Mouse (Mus musculus): ENCODE measurements around the gene Mdc1. TPM values are rescaled to one million over a fixed set of nuclear protein-coding genes. Genes with fewer than 3 reads are reported as not detected.
A peak's percentile ranks its signal among the peaks of the same experiment; 100 is the strongest.

Mdc1 gene
- polyA plus RNA-seq, 1 experiment from 2014 or later, result 8.5 TPM

GRCm38 (mm10) chr17:35822964-35823937 is 18.1 kb upstream of the Mdc1 start, which contains the start of gene Flot1:
Flot1 (plus strand) TSS chr17:35823230.
- Histone ChIP-seq H3K4me1 (replicated peaks) (peaks cover 72% of the 10 kb centered on the region), H3K4me3 (replicated peaks) (peak within 1 kb of the TSS; percentile 86), H3K27ac (replicated peaks) (peak within 1 kb of the TSS; percentile 95), H3K27me3 (no peaks in the 10 kb centered on the region), H3K4me2 (peak within 1 kb of the TSS; percentile 98), H3K9me3 (replicated peaks) (no peaks in the 10 kb centered on the region), H3K36me3 (replicated peaks) (peaks cover 35% of the 10 kb centered on the region), H3K9ac (peak within 1 kb of the TSS; percentile 82)
- ATAC-seq (ENCODE audit: insufficient read depth), result peak; percentile 75
- under 1% methylated on average over 46 of the region's 47 CpGs for WGBS (ENCODE audit: insufficient replicate concordance)

- peaks cover 77% of the 10 kb centered on the region for H3K4me1 ChIP-seq (replicated peaks)
- 59% methylated on average over 7 of the region's 7 CpGs for whole genome bisulfite sequencing (ENCODE audit: insufficient replicate concordance)
- no peaks in the 10 kb centered on the region for H3K27me3 ChIP-seq
- peak overlapping the region; percentile 95 for H3K27ac ChIP-seq (replicated peaks)
- H3K36me3 ChIP-seq (replicated peaks), result peaks cover 45% of the 10 kb centered on the region
- peak overlapping the region; percentile 86 for H3K4me3 ChIP-seq (replicated peaks)
- peak overlapping the region; percentile 98 for H3K4me2 ChIP-seq
- no peaks in the 10 kb centered on the region for H3K9me3 ChIP-seq (replicated peaks)
- ATAC-seq (ENCODE audit: insufficient read depth), result no peak
- H3K9ac ChIP-seq, result peak overlapping the region; percentile 82
Observed at GRCm38 (mm10) chr17:35824402-35824801, 16.9 kb upstream of the Mdc1 start.

- H3K4me2 ChIP-seq, result peak overlapping the region; percentile 98
- H3K9ac ChIP-seq, result no peak overlapping the region
- WGBS (ENCODE audit: insufficient replicate concordance), result 71% methylated on average over 13 of the region's 13 CpGs
- H3K27ac ChIP-seq (replicated peaks), result peak overlapping the region; percentile 95
- H3K27me3 ChIP-seq, result no peaks in the 10 kb centered on the region
- no peak for ATAC-seq (ENCODE audit: insufficient read depth)
- H3K36me3 ChIP-seq (replicated peaks), result peaks cover 51% of the 10 kb centered on the region
- H3K4me3 ChIP-seq (replicated peaks), result no peak overlapping the region; the same call in 1 of the 2 replicates
- H3K4me1 ChIP-seq (replicated peaks), result peaks cover 77% of the 10 kb centered on the region
- no peaks in the 10 kb centered on the region for H3K9me3 ChIP-seq (replicated peaks)
Observed at GRCm38 (mm10) chr17:35825109-35825850, 16.0 kb upstream of the Mdc1 start.

GRCm38 (mm10) chr17:35829737-35830136 is 11.6 kb upstream of the Mdc1 start:
- H3K27ac ChIP-seq (replicated peaks), result peak overlapping the region; percentile 41
- no peaks in the 10 kb centered on the region for H3K27me3 ChIP-seq
- H3K9ac ChIP-seq, result peak overlapping the region; percentile 33
- H3K36me3 ChIP-seq (replicated peaks), result peaks cover 89% of the 10 kb centered on the region
- H3K4me1 ChIP-seq (replicated peaks), result peaks cover 69% of the 10 kb centered on the region
- H3K4me2 ChIP-seq, result peak overlapping the region; percentile 55
- H3K4me3 ChIP-seq (replicated peaks), result 0 out of 2 replicates have a peak overlapping the region, but pooled peaks have one; percentile 14
- ATAC-seq (ENCODE audit: insufficient read depth), result peak; percentile 56
- 3% methylated on average over 21 of the region's 21 CpGs for WGBS (ENCODE audit: insufficient replicate concordance)
- no peaks in the 10 kb centered on the region for H3K9me3 ChIP-seq (replicated peaks)

- Histone ChIP-seq H3K4me3 (replicated peaks) (no peak overlapping the region), H3K9ac (no peak overlapping the region), H3K4me1 (replicated peaks) (peaks cover 73% of the 10 kb centered on the region), H3K9me3 (replicated peaks) (no peaks in the 10 kb centered on the region), H3K27ac (replicated peaks) (peak overlapping the region; percentile 53), H3K36me3 (replicated peaks) (peaks cover 83% of the 10 kb centered on the region), H3K27me3 (no peaks in the 10 kb centered on the region), H3K4me2 (no peak overlapping the region)
- 67% methylated on average over 8 of the region's 8 CpGs for WGBS (ENCODE audit: insufficient replicate concordance)
- ATAC-seq (ENCODE audit: insufficient read depth), result no peak
Observed at GRCm38 (mm10) chr17:35832400-35833238, 8.7 kb upstream of the Mdc1 start.

- ATAC-seq (ENCODE audit: insufficient read depth), result no peak
- H3K27ac ChIP-seq (replicated peaks), result peak overlapping the region; percentile 53
- 20% methylated on average over 5 of the region's 5 CpGs for WGBS (ENCODE audit: insufficient replicate concordance)
- H3K4me2 ChIP-seq, result no peak overlapping the region
- H3K36me3 ChIP-seq (replicated peaks), result peaks cover 80% of the 10 kb centered on the region
- no peaks in the 10 kb centered on the region for H3K27me3 ChIP-seq
- H3K9me3 ChIP-seq (replicated peaks), result no peaks in the 10 kb centered on the region
- peaks cover 73% of the 10 kb centered on the region for H3K4me1 ChIP-seq (replicated peaks)
- H3K9ac ChIP-seq, result no peak overlapping the region
- no peak overlapping the region for H3K4me3 ChIP-seq (replicated peaks)
Observed at GRCm38 (mm10) chr17:35833239-35833751, 8.0 kb upstream of the Mdc1 start.

- Histone ChIP-seq H3K9ac (no peak overlapping the region), H3K27me3 (no peaks in the 10 kb centered on the region), H3K36me3 (replicated peaks) (peaks cover 76% of the 10 kb centered on the region), H3K4me2 (peak overlapping the region; percentile 0; the same call in 1 of the 2 replicates), H3K9me3 (replicated peaks) (no peaks in the 10 kb centered on the region), H3K4me3 (replicated peaks) (0 out of 2 replicates have a peak overlapping the region, but pooled peaks have one; percentile 5), H3K27ac (replicated peaks) (0 out of 2 replicates have a peak overlapping the region, but pooled peaks have one; percentile 43), H3K4me1 (replicated peaks) (peaks cover 74% of the 10 kb centered on the region)
- WGBS (ENCODE audit: insufficient replicate concordance), result 55% methylated on average over 5 of the region's 5 CpGs
- no peak for ATAC-seq (ENCODE audit: insufficient read depth)
Observed at GRCm38 (mm10) chr17:35833894-35834293, 7.4 kb upstream of the Mdc1 start.

GRCm38 (mm10) chr17:35834696-35835422 is 6.5 kb upstream of the Mdc1 start:
- Histone ChIP-seq H3K4me2 (peak overlapping the region; percentile 92), H3K36me3 (replicated peaks) (peaks cover 68% of the 10 kb centered on the region), H3K4me1 (replicated peaks) (peaks cover 74% of the 10 kb centered on the region), H3K27ac (replicated peaks) (peak overlapping the region; percentile 43; the same call in 1 of the 2 replicates), H3K9me3 (replicated peaks) (no peaks in the 10 kb centered on the region), H3K27me3 (no peaks in the 10 kb centered on the region), H3K4me3 (replicated peaks) (peak overlapping the region; percentile 89), H3K9ac (no peak overlapping the region)
- no peak for ATAC-seq (ENCODE audit: insufficient read depth)
- 71% methylated on average over 26 of the region's 26 CpGs for WGBS (ENCODE audit: insufficient replicate concordance)

- WGBS (ENCODE audit: insufficient replicate concordance), result 77% methylated on average over 26 of the region's 26 CpGs
- peaks cover 63% of the 10 kb centered on the region for H3K36me3 ChIP-seq (replicated peaks)
- H3K9me3 ChIP-seq (replicated peaks), result no peaks in the 10 kb centered on the region
- no peaks in the 10 kb centered on the region for H3K27me3 ChIP-seq
- peak overlapping the region; percentile 48; the same call in 1 of the 2 replicates for H3K27ac ChIP-seq (replicated peaks)
- peak overlapping the region; percentile 89 for H3K4me3 ChIP-seq (replicated peaks)
- peak overlapping the region; percentile 92; the same call in 1 of the 2 replicates for H3K9ac ChIP-seq
- peak overlapping the region; percentile 92 for H3K4me2 ChIP-seq
- peaks cover 73% of the 10 kb centered on the region for H3K4me1 ChIP-seq (replicated peaks)
- ATAC-seq (ENCODE audit: insufficient read depth), result no peak
Observed at GRCm38 (mm10) chr17:35835424-35836140, 5.7 kb upstream of the Mdc1 start.
